Mouse (Mus musculus) urinary bladder, postnatal 10 days (tissue): ENCODE results near the gene Zfp988.
"Not testable (repeated sequence)": the region's sequence is repeated elsewhere in the genome, so short reads cannot be mapped to it uniquely, and the experiment has no call there.

Experiments used
- DNase-seq: peaks from one replicate; pipeline ENCODE4 v3.0.0; 2022; ENCODE audit warnings: low spot score

Zfp988 gene

DNA sequence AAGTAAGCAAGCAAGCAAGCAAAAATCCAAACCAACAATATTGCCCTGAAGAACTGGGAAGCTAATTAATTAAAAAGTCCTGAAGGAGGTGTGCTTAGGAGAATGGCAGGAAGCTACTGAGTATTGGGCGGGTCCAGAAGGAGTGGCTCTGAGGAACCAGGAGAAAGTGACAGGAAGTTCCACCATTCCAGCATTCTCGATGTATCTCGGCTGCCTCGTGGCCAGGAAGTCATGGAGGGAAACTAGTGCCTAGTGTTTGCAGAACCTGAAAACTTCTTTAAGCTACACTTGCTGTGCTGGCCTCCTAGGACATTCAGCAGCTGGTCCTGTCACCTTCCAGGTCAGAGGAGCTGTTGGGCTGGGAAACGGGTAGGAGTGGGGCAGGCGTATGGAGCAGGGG is at the start of gene Zfp988:
Gene Zfp988, plus strand, starts transcription at position 239 of the 400 bp plus-strand sequence.
- DNase-seq, result not testable (repeated sequence)

DNA sequence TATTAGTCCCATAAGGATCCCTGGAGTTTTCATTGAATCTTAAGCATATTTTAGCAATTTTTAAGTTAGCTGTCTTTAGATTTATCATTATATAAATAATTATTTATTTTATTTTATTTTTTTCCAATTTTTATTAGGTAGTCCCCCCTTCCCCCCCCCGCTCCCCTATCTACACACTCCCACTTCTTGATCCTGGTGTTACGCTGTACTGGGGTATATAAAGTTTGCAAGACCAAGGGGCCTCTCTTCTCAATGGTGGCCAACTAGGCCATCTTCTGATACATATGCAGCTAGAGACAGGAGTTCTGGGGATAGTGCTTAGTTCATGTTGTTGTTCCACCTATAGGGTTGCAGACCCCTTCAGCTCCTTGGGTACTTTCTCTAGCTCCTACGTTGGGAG is 42.8 kb upstream of the Zfp988 start:
- not testable (repeated sequence) for DNase-seq

DNA sequence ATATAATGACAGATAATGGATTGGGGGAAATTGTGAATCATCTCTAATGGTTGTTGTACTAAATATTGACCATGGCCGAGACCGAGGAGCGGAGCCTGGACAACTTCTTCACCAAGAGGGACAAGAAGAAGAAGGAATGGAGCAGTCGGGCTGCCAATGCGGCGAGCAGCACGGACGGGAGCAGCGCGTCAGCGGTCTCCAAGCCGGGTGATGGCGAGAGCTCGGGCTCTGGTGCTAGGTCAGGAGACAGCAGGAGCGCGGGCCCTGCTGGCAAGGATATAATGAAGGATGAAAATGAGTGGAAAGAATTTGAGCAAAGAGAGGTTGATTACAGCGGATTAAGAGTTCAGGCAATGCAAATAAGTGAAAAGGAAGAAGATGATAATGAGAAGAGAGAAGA is 38.2 kb upstream of the Zfp988 start:
- DNase-seq, result not testable (repeated sequence)

DNA sequence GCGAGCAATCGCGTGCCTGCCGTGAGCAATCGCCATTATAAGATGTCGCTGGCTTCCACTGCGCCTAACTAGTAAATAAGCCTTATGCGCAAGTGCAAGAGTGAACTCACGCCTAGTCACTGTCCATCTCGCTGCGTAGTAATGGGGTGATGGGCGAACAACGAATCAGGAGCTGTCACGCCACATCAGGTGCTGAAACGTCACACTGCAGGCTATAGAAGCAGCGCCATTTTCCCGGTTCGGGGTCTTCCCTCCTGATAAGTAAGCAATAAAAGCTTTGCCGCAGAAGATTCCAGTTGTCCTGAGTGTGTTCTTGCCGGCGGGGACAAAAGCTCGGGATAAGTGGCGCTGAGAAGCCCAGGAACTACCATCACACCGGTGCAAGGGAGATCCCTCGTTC is 36.7 kb upstream of the Zfp988 start:
- DNase-seq, result not testable (repeated sequence)

DNA sequence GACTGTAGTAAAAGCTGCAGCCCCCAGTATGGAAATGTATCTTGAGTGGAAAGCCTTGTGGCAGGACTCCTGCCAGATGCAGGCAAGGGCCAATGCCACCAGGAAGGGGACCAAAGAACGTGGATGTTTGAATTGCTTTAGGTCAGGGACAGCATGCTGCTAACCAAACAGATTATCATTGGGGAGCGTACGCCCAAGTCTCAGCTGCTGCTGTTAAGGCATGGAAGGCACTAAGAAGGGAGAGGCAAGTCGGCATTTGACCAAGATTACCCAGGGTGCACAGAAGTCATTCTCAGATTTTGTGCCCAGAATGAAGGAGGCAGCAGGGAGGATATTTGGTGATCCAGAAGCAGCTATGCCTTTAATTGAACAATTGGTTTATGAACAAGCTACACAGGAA is 35.4 kb upstream of the Zfp988 start:
- not testable (repeated sequence) for DNase-seq

DNA sequence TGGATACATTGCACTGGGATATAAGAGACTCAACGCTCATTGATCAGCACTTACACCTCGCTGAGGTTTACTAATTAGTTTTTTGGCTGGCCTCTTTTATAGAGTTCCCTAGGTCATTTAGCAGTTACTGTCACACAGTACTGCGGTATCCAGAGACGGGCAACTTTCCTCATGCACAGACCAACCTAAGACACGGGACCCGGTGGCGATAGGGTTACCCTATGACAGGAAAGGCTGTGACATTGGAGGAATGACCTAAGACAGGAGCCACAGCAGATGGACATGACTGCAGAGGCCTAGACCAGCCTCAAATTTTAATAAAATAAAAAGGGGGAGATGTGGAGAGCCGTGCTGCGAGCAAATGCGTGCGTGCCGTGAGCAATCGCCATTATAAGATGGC is 33.9 kb upstream of the Zfp988 start:
- not testable (repeated sequence) for DNase-seq

DNA sequence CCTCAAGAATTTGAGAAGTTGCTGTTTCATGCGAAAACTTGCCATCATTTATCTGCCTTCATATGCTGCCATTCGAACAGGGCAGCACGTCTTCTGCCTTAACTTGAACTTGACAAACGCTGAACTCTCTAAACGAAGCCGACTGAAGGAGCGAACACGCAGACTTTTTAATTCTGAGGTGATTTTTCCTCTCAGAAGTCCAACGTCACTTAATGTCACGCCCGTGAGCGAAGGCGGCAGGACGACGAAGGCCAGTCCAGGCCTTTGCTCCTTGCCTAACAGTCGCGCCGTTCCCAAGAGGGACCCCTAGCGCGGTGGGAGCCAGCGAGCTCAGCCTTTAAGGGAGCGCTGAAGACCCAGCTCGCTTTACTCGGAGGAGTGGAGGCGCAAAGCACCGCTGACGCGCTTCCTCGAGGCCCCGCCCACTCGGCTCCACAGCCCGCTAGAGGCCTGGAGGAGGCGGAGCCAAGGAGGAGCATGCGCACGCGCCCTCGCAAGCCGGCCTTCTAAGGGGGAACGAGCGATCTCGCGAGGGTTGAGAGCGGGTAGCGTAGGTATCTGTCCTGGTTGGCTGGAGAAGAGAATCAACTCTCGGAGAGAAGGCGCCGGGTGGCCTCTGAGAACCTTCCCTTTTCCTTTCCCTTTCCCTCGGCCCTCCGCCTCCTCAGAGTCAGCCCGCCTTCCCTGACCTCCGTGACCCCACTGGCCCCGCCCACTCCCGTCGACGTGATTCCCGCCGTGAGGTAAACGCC is 30.3 kb upstream of the Zfp988 start:
- not testable (repeated sequence) for DNase-seq

DNA sequence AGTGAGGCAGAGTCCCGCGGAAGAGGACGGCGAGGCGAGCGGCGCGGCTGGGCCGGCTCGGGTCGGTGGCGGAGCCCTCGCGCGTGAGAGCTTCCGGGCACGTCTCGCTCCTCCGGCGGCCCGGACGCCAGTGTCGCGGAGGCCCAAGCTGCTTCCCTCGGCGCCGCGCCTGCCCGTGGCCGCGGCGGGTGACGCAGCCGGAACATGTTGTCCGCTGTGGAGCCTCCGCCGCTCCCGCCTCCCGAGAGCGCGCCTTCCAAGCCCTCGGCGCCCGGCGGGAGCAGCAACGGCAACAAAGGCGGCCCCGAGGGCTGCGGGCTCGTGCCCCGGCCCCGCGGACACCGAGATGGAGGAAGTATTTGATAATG is 29.7 kb upstream of the Zfp988 start:
- not testable (repeated sequence) for DNase-seq

DNA sequence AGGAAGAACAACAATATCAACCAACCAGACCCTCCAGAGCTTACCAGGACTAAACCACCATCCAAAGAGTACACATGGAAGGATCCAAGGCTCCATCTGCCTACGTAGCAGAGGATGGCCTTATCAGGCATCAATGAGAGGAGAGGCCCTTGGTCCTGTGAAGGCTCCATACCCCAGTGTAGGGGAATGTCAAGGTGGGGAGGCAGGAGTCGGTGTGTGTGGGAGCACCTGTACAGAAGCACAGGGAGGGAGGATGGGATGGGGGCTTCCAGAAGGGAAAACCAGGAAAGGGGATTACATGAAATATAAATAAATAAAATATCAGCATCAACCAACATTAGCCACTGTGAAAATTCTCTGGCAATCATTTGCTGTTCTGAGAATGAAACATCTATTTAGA is 25.1 kb upstream of the Zfp988 start:
- not testable (repeated sequence) for DNase-seq

DNA sequence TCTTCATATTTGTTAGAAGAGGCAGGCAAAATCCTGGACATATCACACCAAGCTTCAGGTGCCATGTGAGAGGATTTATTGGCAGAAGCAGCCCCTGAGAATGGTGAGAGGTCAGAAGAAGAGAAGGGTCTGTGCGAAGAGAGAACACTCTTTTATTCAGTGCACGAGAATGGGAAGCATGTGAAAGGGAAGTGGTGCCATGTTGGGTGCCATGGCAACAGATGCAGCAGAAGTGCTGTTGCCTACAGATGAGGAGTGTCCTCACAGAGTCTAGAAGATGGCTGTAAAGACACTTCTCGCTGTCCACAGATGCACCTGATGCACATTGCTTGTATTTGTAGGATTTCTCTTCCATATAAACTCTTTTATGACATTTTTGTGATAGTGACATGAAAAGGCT is 6.9 kb upstream of the Zfp988 start:
- DNase-seq, result not testable (repeated sequence)

DNA sequence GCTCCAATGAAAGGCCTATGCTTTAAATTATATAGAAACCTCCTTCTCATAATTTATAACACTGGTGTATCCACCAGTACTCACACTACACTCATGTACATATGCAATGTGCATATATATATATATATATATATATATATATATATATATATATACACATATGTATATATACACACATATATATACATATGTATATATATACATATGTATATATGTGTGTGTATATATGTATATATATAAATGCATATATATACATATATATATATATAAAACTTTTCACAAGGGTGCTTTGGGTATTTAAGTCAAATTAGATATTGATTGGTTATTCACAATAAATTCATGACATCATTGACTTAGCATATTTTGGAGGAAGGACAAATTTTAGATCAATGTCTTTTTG is 3.1 kb upstream of the Zfp988 start:
- not testable (repeated sequence) for DNase-seq

DNA sequence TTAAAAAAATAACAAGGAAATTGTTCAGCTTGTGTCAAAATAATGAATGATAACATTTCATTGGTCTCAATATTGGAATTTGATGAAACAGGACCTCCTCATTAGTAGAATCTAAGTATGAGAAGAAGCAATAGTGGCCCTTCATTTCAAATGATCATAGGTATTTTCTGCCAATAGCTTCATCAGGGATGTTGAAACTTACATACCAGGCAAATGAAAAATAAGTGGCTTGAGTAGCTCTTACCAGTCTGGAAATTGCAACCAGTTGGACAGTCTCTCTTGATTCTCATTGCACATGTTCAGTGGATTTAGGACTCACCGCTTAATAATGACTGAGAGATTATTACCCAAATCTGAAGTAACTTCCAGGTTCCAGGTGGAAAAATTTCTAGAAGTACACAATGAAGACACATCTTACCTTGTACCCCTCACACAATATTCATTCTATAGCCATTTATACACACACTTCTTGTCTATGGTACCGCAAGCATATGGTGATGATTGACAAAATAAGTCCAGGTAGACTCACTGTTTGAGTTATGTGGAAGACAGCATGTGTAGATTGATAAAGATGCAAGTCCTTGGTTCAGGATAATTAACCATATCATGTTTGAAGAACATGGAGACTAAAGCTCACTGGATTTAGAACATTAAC is 29.7 kb downstream of the Zfp988 start:
- DNase-seq, result not testable (repeated sequence)

DNA sequence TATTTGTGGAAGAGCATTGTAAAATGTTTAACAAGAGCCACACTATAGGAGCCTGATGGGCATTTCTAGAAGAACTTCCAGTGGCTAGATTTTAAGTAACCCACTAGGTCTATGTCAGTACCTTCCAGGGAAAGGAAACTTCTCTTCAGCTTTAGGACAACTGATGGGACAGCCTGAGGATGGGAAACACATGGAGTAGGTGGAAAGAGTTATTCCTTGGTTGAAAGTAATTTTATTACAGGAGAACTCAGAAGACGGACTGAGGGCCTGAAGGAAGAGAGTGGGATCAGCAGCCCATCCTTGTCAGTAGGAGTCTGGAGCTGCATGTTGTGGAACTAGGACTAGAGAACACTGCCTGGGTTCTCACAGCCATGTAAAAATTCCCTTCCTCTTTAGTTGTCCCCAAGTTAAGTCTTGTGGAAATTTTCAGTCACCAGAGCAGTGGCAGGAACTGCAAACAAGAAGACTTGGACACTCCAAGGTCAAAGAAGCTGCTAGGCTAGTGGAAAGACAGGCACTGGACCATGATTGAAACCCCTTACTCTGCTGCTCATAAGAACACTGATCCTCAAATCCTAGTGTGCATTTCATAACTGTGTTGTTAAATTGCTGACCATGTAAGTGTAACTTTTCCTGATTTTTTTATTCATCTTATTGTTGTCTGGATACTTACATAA is 30.4 kb downstream of the Zfp988 start:
- not testable (repeated sequence) for DNase-seq

DNA sequence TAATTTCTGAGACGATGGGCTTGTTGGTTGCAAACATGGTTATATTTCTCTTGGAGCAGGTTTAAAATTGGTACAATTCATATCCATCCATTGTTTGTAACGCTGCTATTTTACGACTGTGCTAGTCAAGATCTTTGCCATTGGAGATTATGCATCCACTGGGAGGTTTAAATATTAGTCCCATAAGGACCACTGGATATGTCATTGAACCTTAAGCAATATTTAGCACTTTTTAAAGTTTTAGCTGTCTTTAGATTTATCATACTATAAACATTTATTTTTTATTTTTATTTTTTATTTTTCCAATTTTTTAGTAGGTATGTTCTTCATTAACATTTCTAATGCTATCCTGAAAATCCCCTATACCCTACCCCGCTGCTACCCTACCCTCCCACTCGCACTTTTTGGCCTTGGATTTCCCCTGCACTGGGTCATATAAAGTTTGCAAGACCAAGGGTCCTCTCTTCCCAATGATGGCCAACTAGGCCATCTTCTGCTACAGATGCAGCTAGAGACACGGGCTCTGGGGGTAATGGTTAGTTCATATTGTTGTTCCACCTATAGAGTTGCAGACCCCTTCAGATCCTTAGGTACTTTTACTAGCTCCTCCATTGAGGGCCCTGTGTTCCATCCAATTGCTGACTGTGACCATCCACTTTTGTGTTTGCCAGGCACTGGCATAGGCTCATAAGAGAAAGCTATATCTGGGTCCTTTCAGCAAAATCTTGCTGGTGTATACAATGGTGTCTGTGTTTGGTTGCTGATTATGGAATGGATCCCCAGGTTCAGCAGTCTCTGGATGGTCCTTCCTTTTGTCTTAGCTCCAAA is 31.1 kb downstream of the Zfp988 start:
- not testable (repeated sequence) for DNase-seq

DNA sequence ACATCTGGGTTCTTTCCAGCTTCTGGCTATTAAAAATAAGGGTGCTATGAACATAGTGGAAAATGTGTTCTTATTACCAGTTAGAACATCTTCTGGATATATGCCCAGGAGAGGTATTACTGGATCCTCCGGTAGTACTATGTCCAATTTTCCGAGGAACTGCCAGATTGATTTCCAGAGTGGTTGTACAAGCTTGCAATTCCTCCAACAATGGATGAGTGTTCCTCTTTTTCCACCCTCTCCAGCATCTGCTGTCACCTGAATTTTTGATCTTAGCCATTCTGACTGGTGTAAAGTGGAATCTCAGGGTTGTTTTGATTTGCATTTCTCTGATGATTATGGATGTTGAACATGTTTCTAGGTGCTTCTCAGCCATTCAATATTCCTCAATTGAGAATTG is 32.0 kb downstream of the Zfp988 start:
- not testable (repeated sequence) for DNase-seq

DNA sequence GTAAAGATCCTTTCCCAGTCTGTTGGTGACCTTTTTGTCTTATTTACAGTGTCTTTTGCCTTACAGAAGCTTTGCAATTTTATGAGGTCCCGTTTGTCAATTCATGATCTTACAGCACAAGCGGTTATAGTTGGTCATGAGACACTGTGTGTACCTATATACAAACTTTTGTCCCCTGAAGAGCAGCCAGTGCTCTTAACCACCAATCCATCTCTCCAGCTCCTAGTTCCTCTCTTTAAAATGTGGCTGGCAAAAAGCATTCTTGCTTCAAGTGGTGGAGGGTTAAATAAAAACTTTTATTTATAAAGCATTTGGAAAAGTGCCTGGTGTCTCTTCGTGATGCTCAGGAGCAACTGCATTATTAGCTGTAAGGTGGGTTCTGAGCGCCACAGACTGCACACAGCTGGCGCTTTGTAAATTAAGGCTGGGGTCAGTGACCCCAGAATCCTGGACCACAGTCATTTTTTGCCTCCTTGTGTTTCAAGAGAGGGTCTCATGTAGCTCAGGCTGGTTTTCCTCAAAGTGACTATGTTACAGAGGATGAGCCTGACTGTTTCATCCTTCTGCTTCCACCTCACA is 32.6 kb downstream of the Zfp988 start:
- DNase-seq, result no peak

DNA sequence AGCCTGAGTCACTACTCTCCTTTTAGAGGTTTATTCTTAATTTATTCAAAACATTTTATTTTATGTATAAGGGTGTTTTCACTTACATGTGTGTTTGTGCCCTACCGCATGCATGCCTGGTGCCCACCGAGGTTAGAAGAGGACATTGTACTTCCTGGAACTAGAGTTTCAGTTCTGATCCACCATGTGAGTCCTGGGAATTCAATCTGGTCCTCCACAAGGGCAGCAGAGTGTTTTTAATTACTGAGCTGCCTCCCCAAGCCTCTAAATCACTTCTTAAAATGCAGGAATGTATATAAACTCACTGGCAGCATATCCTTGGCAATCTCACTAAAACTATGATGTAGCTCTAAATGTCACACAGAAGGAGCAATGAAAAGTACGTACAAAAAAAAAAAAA is 33.2 kb downstream of the Zfp988 start:
- DNase-seq, result not testable (repeated sequence)

DNA sequence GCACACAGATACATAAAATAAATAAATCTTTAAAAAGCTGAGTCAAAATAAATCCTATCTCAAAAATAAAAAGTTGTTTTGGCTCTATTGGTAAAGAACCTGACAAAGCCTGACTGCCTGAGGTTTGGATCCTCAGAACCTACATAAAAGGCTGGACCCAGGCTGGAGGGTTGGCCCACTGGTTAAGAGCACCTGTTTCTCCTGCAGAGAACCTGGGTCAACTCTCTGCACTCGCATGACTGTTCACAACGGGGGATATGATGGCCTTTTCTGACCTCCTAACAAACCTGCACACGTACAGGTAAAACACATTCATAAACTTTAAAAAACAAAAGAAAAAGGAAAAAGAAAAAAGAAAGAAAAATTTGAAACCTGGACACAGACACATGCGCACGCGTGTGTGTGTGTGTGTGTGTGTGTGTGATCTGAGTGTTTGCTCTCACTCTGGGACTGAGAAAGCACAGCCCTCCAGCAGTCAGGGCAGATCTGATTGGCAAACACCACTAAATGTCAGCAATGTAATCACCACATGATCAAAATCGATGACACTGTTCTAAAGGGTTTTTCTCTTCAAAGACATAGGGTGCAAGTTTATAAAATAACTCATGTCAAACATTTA is 34.2 kb downstream of the Zfp988 start:
- peak; percentile 49 for DNase-seq

DNA sequence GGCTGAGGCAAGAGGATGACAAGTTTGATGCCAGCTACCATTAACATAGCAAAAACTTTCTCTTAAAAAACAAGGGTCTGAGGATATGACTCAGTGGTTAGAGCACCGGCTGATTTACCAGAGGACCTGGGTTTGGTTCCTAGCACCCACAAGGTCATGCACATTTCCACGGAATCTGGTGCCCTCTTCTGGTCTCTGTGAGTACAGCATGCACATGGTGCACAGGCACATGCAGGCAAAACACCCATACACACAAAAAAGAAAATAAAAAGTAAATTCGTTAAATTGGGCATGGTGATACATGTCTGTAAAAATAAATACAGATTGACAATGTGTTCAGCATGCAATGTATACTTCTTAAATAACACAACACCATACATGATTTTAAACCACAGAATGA is 34.8 kb downstream of the Zfp988 start:
- DNase-seq, result not testable (repeated sequence)

DNA sequence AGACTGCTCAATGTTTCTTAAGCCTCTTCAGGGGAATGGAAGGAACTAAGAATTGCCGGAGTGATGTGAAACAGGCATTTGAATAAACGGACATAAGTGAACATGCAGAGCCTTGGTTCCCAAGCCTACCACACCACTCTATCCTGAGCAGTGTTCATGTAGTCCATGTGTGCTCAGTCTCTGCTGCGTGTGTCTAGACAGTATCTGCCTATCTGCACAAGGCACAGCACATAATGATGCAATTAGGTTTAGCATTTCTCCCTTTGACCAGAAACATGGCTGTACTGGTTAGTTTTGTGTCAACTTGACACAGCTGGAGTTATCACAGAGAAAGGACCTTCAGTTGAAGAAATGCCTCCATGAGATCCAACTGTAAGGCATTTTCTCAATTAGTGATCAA is 35.4 kb downstream of the Zfp988 start:
- DNase-seq, result not testable (repeated sequence)
